Mouse (Mus musculus) thymus, adult 2 months (tissue): Measurements from ENCODE around the gene Mtrex.

ENCODE experiments used
- CTCF ChIP-seq: fragments of 200-500 bp; IDR thresholded peaks from 2 replicates; pipeline ENCODE4 v1.5.1; 2012; ENCODE audit warnings: mild to moderate bottlenecking, control low read depth, low read length, moderate library complexity, borderline replicate concordance; ENCODE audit not compliant: control insufficient read depth, poor library complexity, insufficient read depth; ENCODE audit errors: extremely low read depth
- POLR2A ChIP-seq: fragments of 200-500 bp; IDR thresholded peaks from 2 replicates; pipeline ENCODE4 v1.6.1; 2012; ENCODE audit warnings: mild to moderate bottlenecking, low read length, control low read depth, moderate library complexity; ENCODE audit not compliant: control insufficient read depth, poor library complexity, insufficient read depth; ENCODE audit errors: extremely low read depth

DNA sequence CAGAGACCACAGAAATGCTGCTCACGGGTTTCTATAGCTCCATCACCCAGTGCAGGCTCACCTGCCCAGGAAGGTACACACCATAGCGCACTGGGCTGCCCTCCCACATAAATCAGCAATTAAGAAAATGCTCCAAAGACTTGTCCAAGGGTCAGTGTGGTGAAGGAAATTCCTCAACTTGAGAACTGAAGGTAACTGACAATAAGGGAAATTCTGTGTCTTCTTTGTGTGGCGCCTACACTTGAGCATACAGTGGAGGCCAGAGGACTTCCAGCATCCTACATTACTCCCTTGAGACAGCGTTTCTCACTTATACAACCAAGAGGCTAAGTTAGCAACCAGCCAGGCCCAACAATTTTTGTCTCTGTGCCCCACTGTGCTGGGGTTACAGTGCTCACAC is 1.2 kb downstream of the Mtrex start:
- TF ChIP-seq POLR2A (no peak), CTCF (no peak)
